Comparison of ENCODE assay signal across 11 mouse cellular contexts in genomic region chr12:3568461-3568991, GRCm38 (mm10). TPM values are rescaled to one million over a fixed set of nuclear protein-coding genes. Genes with fewer than 3 reads are reported as not detected.
DNase-seq lines count a peak whose midpoint lies in the region; ATAC-seq and TF ChIP-seq lines count a peak whose summit lies in the region.
"Had no signal": no experiment of that assay in that cellular context is flagged by ENCODE, and none has a peak within 500 bp of the region (broad histone marks: within the 10 kb centered on the region; RNA-seq: fewer than 3 reads in every experiment).

No protein-coding gene starts in this region.

- H3K9ac ChIP-seq in midbrain, postnatal 0 days (replicated peaks; ENCODE audit: low read length, poor library complexity, severe bottlenecking), result no peak overlapping the region
- no peak overlapping the region for H3K9ac ChIP-seq in midbrain, embryonic 16.5 days (ENCODE audit: low read depth, low read length)
- H3K9ac ChIP-seq: limb, embryonic 15.5 days had no signal

- no peak overlapping the region for H3K4me3 ChIP-seq in midbrain, postnatal 0 days (ENCODE audit: low read depth, low read length)
- H3K4me3 ChIP-seq in midbrain, embryonic 16.5 days (ENCODE audit: low read depth, low read length), result no peak overlapping the region
- no peak overlapping the region for H3K4me3 ChIP-seq in cortical plate, adult 2 months (ENCODE audit: insufficient read depth, low read length)
- H3K4me3 ChIP-seq: limb, embryonic 15.5 days had no signal

- WGBS in midbrain, postnatal 0 days, result 68% methylated on average over 5 of the region's 5 CpGs
- 74% methylated on average over 5 of the region's 5 CpGs for WGBS in midbrain, embryonic 16.5 days

- H3K9me3 ChIP-seq in midbrain, postnatal 0 days (ENCODE audit: low read length), result no peaks in the 10 kb centered on the region
- no peaks in the 10 kb centered on the region for H3K9me3 ChIP-seq in midbrain, embryonic 16.5 days (replicated peaks; ENCODE audit: control insufficient read depth, low read length, poor library complexity, severe bottlenecking)
- H3K9me3 ChIP-seq: limb, embryonic 15.5 days had no signal

- H3K27ac ChIP-seq in midbrain, postnatal 0 days (ENCODE audit: low read depth, low read length), result no peak overlapping the region
- no peak overlapping the region for H3K27ac ChIP-seq in midbrain, embryonic 16.5 days (ENCODE audit: low read length)
- H3K27ac ChIP-seq in cortical plate, adult 2 months (ENCODE audit: insufficient read depth, low read length), result peak overlapping the region; percentile 60; the same call in 1 of the 2 replicates
- H3K27ac ChIP-seq: limb, embryonic 15.5 days had no signal

- peak; percentile 22 for DNase-seq in midbrain, postnatal 0 days (ENCODE audit: low spot score)
- peak; percentile 72 to 94 for DNase-seq in left cerebral cortex, postnatal 25 days (ENCODE audit: low spot score in 2 of 2)
- peak; percentile 47 for DNase-seq in thymus, postnatal 0 days (ENCODE audit: low spot score)
- DNase-seq in layer of hippocampus, adult 9-10 months (ENCODE audit: low spot score), result no peak
- no peak for DNase-seq in adrenal gland, postnatal 36 days
- DNase-seq: cerebellum, postnatal 36 days; kidney, adult 11 months had no signal

- no peak overlapping the region for H3K4me2 ChIP-seq in midbrain, postnatal 0 days (ENCODE audit: low read depth, low read length, poor library complexity, severe bottlenecking)
- no peak overlapping the region for H3K4me2 ChIP-seq in midbrain, embryonic 16.5 days (ENCODE audit: low read length)
- H3K4me2 ChIP-seq: limb, embryonic 15.5 days had no signal

- ATAC-seq in midbrain, postnatal 0 days (ENCODE audit: low FRiP score), result no peak
- no peak for ATAC-seq in midbrain, embryonic 16.5 days
- no peak for ATAC-seq in megakaryocyte, adult 5-6 weeks (ENCODE audit: poor library complexity, severe bottlenecking)

- no peak for TF ChIP-seq CTCF in midbrain, postnatal 0 days (IDR thresholded peaks at IDR 0.05)
- no peak for TF ChIP-seq CTCF in cortical plate, adult 2 months (IDR thresholded peaks at IDR 0.05; ENCODE audit: extremely low read depth, insufficient read depth, low read length)

- H3K36me3 ChIP-seq in midbrain, postnatal 0 days (ENCODE audit: insufficient read depth, low read length), result no peaks in the 10 kb centered on the region
- no peaks in the 10 kb centered on the region for H3K36me3 ChIP-seq in midbrain, embryonic 16.5 days (ENCODE audit: control insufficient read depth, insufficient read depth, low read length)
- H3K36me3 ChIP-seq: limb, embryonic 15.5 days had no signal

- TF ChIP-seq POLR2A in cortical plate, adult 2 months (IDR thresholded peaks at IDR 0.05; ENCODE audit: extremely low read depth, insufficient read depth, low read length), result 0 out of 2 replicates have a peak, but pooled peaks have one; percentile 23

- H3K27me3 ChIP-seq in midbrain, postnatal 0 days (ENCODE audit: insufficient read depth, low read length), result no peaks in the 10 kb centered on the region
- H3K27me3 ChIP-seq in midbrain, embryonic 16.5 days (ENCODE audit: control insufficient read depth, insufficient read depth, low read depth, low read length), result no peaks in the 10 kb centered on the region
- H3K27me3 ChIP-seq: limb, embryonic 15.5 days had no signal

- intact Hi-C loops in left cerebral cortex, postnatal 25 days (cut with DNase I), result loop anchor here (1.0 kb wide), 1 partner anchor 17 kb away; no protein-coding TSS in a partner anchor

- H3K4me1 ChIP-seq in midbrain, postnatal 0 days (ENCODE audit: insufficient read depth, low read length), result peaks cover 3% of the 10 kb centered on the region
- H3K4me1 ChIP-seq in midbrain, embryonic 16.5 days (ENCODE audit: control insufficient read depth, insufficient read depth, low read length), result peaks cover 6% of the 10 kb centered on the region
- peaks cover 5% of the 10 kb centered on the region for H3K4me1 ChIP-seq in cortical plate, adult 2 months (ENCODE audit: control insufficient read depth, insufficient read depth, low read length)

RNA-seq across cellular contexts. Expression of gene Dtnb, which starts 3.7 kb away (rescaled TPM):
- total RNA-seq in midbrain, postnatal 0 days (2014; rRNA removed), result 57.3 and 58.1 TPM in 2 replicates
- polyA plus RNA-seq in midbrain, postnatal 0 days (2015; fragmentation: Nextera tagmentation; extraction: Ambion mirVana), result 51.5 and 52.0 TPM in 2 replicates
- 44.5 and 50.4 TPM in 2 replicates for polyA plus RNA-seq in midbrain, embryonic 16.5 days (2015; fragmentation: Nextera tagmentation; extraction: Ambion mirVana)
- polyA plus RNA-seq in cortical plate, adult 2 months (2012; rRNA removed), result 134 and 135 TPM in 2 replicates
- total RNA-seq in left cerebral cortex, postnatal 25 days (2021), result 100 to 1,000 TPM; 105 to 112 TPM
- polyA plus RNA-seq in thymus, postnatal 0 days (2015; fragmentation: Nextera tagmentation; extraction: Ambion mirVana), result 27.8 and 29.3 TPM in 2 replicates
- total RNA-seq in adrenal gland, postnatal 36 days (2021), result 10 to 100 TPM; 30.1 to 43.3 TPM
- 9.1 and 14.8 TPM in 2 replicates for total RNA-seq in megakaryocyte, adult 5-6 weeks (2015)
- total RNA-seq in megakaryocyte, adult 5-6 weeks (2017), result 8.1 and 28.5 TPM in 2 replicates

Comparison
In these comparisons a context has a peak if more than half of its experiments do, and no peak if none do; other contexts are left out.
1. DNase-seq: peak in midbrain, postnatal 0 days (single experiment), left cerebral cortex, postnatal 25 days (2 of 2) and thymus, postnatal 0 days (single experiment); none in layer of hippocampus, adult 9-10 months (single experiment) and adrenal gland, postnatal 36 days (0 of 2).